Mouse (Mus musculus): ENCODE results near the gene Srpx. TPM values are rescaled to one million over a fixed set of nuclear protein-coding genes. Genes with fewer than 3 reads are reported as not detected.
A peak's percentile ranks its signal among the peaks of the same experiment; 100 is the strongest.

Gene Srpx
- 3.5 and 4.3 TPM in 2 replicates for polyA plus RNA-seq (2012; rRNA removed)

GRCm38 (mm10) chrX:10117065-10117719 lies at the start of gene Srpx:
Gene Srpx, minus strand, starts transcription at chrX:10117709.
- H3K27ac ChIP-seq (ENCODE audit: insufficient read depth, low read depth, low read length) = no peak within 1 kb of the TSS; the same call in 1 of the 2 replicates

GRCm38 (mm10) chrX:10152390-10152789 lies 34.9 kb upstream of the Srpx start:
- Histone ChIP-seq H3K27me3 (ENCODE audit: control insufficient read depth, insufficient read depth, low read length) (no peaks in the 10 kb centered on the region), H3K4me3 (ENCODE audit: low read depth, low read length) (no peak overlapping the region), H3K27ac (ENCODE audit: insufficient read depth, low read depth, low read length) (no peak overlapping the region), H3K36me3 (ENCODE audit: control insufficient read depth, insufficient read depth, low read length) (no peaks in the 10 kb centered on the region), H3K4me1 (ENCODE audit: control insufficient read depth, insufficient read depth, insufficient read length, low read length) (no peaks in the 10 kb centered on the region)
- WGBS = 70% methylated on average over 3 of the region's 3 CpGs
- TF ChIP-seq POLR2A (IDR thresholded peaks at IDR 0.05; ENCODE audit: low read depth, low read length) = no peak
- TF ChIP-seq CTCF (IDR thresholded peaks at IDR 0.05; ENCODE audit: extremely low read depth, insufficient read length, insufficient replicate concordance, low read depth, low read length) = no peak

More at GRCm38 (mm10) chrX:10117065-10117719, at the start of gene Srpx:
- H3K4me3 ChIP-seq (ENCODE audit: low read depth, low read length) = peak within 1 kb of the TSS; percentile 51
- H3K4me1 ChIP-seq (ENCODE audit: control insufficient read depth, insufficient read depth, insufficient read length, low read length) = no peaks in the 10 kb centered on the region
- WGBS = 20% methylated on average over 19 of the region's 19 CpGs
- no peak for TF ChIP-seq POLR2A (IDR thresholded peaks at IDR 0.05; ENCODE audit: low read depth, low read length)
- TF ChIP-seq CTCF (IDR thresholded peaks at IDR 0.05; ENCODE audit: extremely low read depth, insufficient read length, insufficient replicate concordance, low read depth, low read length) = no peak
- H3K27me3 ChIP-seq (ENCODE audit: control insufficient read depth, insufficient read depth, low read length) = no peaks in the 10 kb centered on the region
- H3K36me3 ChIP-seq (ENCODE audit: control insufficient read depth, insufficient read depth, low read length) = no peaks in the 10 kb centered on the region

GRCm38 (mm10) chrX:10115780-10116179 lies 1.7 kb downstream of the Srpx start:
- WGBS = 39% methylated on average over 3 of the region's 3 CpGs
- TF ChIP-seq CTCF (IDR thresholded peaks at IDR 0.05; ENCODE audit: extremely low read depth, insufficient read length, insufficient replicate concordance, low read depth, low read length) = no peak
- no peak for TF ChIP-seq POLR2A (IDR thresholded peaks at IDR 0.05; ENCODE audit: low read depth, low read length)
- Histone ChIP-seq H3K27me3 (ENCODE audit: control insufficient read depth, insufficient read depth, low read length) (no peaks in the 10 kb centered on the region), H3K4me1 (ENCODE audit: control insufficient read depth, insufficient read depth, insufficient read length, low read length) (no peaks in the 10 kb centered on the region), H3K4me3 (ENCODE audit: low read depth, low read length) (no peak overlapping the region), H3K27ac (ENCODE audit: insufficient read depth, low read depth, low read length) (no peak overlapping the region), H3K36me3 (ENCODE audit: control insufficient read depth, insufficient read depth, low read length) (no peaks in the 10 kb centered on the region)

GRCm38 (mm10) chrX:10110736-10111135 lies 6.8 kb downstream of the Srpx start:
- WGBS = 57% methylated on average over 1 of the region's 1 CpGs
- H3K4me1 ChIP-seq (ENCODE audit: control insufficient read depth, insufficient read depth, insufficient read length, low read length) = no peaks in the 10 kb centered on the region
- H3K4me3 ChIP-seq (ENCODE audit: low read depth, low read length) = no peak overlapping the region
- TF ChIP-seq POLR2A (IDR thresholded peaks at IDR 0.05; ENCODE audit: low read depth, low read length) (no peak), CTCF (IDR thresholded peaks at IDR 0.05; ENCODE audit: extremely low read depth, insufficient read length, insufficient replicate concordance, low read depth, low read length) (no peak)
- H3K27ac ChIP-seq (ENCODE audit: insufficient read depth, low read depth, low read length) = no peak overlapping the region
- H3K36me3 ChIP-seq (ENCODE audit: control insufficient read depth, insufficient read depth, low read length) = no peaks in the 10 kb centered on the region
- no peaks in the 10 kb centered on the region for H3K27me3 ChIP-seq (ENCODE audit: control insufficient read depth, insufficient read depth, low read length)

- no peaks in the 10 kb centered on the region for H3K4me1 ChIP-seq (ENCODE audit: control insufficient read depth, insufficient read depth, insufficient read length, low read length)
- TF ChIP-seq POLR2A (IDR thresholded peaks at IDR 0.05; ENCODE audit: low read depth, low read length) (no peak), CTCF (IDR thresholded peaks at IDR 0.05; ENCODE audit: extremely low read depth, insufficient read length, insufficient replicate concordance, low read depth, low read length) (no peak)
- H3K27ac ChIP-seq (ENCODE audit: insufficient read depth, low read depth, low read length) = no peak overlapping the region
- H3K4me3 ChIP-seq (ENCODE audit: low read depth, low read length) = no peak overlapping the region
- 43% methylated on average over 4 of the region's 4 CpGs for WGBS
- no peaks in the 10 kb centered on the region for H3K27me3 ChIP-seq (ENCODE audit: control insufficient read depth, insufficient read depth, low read length)
- H3K36me3 ChIP-seq (ENCODE audit: control insufficient read depth, insufficient read depth, low read length) = no peaks in the 10 kb centered on the region
These were observed 9.0 kb downstream of the Srpx start for GRCm38 (mm10) chrX:10108558-10108957.

- H3K27me3 ChIP-seq (ENCODE audit: control insufficient read depth, insufficient read depth, low read length) = no peaks in the 10 kb centered on the region
- 71% methylated on average over 5 of the region's 5 CpGs for WGBS
- no peaks in the 10 kb centered on the region for H3K36me3 ChIP-seq (ENCODE audit: control insufficient read depth, insufficient read depth, low read length)
- no peak overlapping the region for H3K4me3 ChIP-seq (ENCODE audit: low read depth, low read length)
- H3K4me1 ChIP-seq (ENCODE audit: control insufficient read depth, insufficient read depth, insufficient read length, low read length) = no peaks in the 10 kb centered on the region
- no peak for TF ChIP-seq CTCF (IDR thresholded peaks at IDR 0.05; ENCODE audit: extremely low read depth, insufficient read length, insufficient replicate concordance, low read depth, low read length)
- TF ChIP-seq POLR2A (IDR thresholded peaks at IDR 0.05; ENCODE audit: low read depth, low read length) = no peak
- no peak overlapping the region for H3K27ac ChIP-seq (ENCODE audit: insufficient read depth, low read depth, low read length)
These were observed 12.0 kb downstream of the Srpx start for GRCm38 (mm10) chrX:10105475-10105874.

- Histone ChIP-seq H3K4me1 (ENCODE audit: control insufficient read depth, insufficient read depth, insufficient read length, low read length) (no peaks in the 10 kb centered on the region), H3K4me3 (ENCODE audit: low read depth, low read length) (no peak overlapping the region), H3K27me3 (ENCODE audit: control insufficient read depth, insufficient read depth, low read length) (no peaks in the 10 kb centered on the region), H3K27ac (ENCODE audit: insufficient read depth, low read depth, low read length) (no peak overlapping the region), H3K36me3 (ENCODE audit: control insufficient read depth, insufficient read depth, low read length) (no peaks in the 10 kb centered on the region)
- 80% methylated on average over 1 of the region's 1 CpGs for WGBS
- TF ChIP-seq POLR2A (IDR thresholded peaks at IDR 0.05; ENCODE audit: low read depth, low read length) = no peak
- no peak for TF ChIP-seq CTCF (IDR thresholded peaks at IDR 0.05; ENCODE audit: extremely low read depth, insufficient read length, insufficient replicate concordance, low read depth, low read length)
These were observed 14.8 kb downstream of the Srpx start for GRCm38 (mm10) chrX:10102739-10103138.
